Mouse (Mus musculus) urinary bladder, adult 2 months (tissue): Measurements from ENCODE around the gene Copz2. TPM values are rescaled to one million over a fixed set of nuclear protein-coding genes. Genes with fewer than 3 reads are reported as not detected.
A peak's percentile ranks its signal among the peaks of the same experiment; 100 is the strongest.
"Not testable (repeated sequence)": the region's sequence is repeated elsewhere in the genome, so short reads cannot be mapped to it uniquely, and the experiment has no call there.

Experiments
- DNase-seq: peaks from one replicate; pipeline ENCODE4 v3.0.0; 2022; ENCODE audit warnings: low spot score
- polyA plus RNA-seq: library from polyadenylated mRNA; depleted of rRNA; stranded (reverse); fragments of >200 nt; gene quantifications from 2 replicates; pipeline ENCODE4 v1.2.3, GENCODE M21; 2012; rRNA removed

The Copz2 gene
- polyA plus RNA-seq = 111 and 117 TPM in 2 replicates

- peak; percentile 65 for DNase-seq
Measured at GRCm38 (mm10) chr11:96849681-96850467, at the start of gene Copz2. TSS of gene Copz2 (plus strand) at chr11:96849870.

GRCm38 (mm10) chr11:96805606-96806005, 44.1 kb upstream of the Copz2 start:
- DNase-seq = no peak

- no peak for DNase-seq
Measured at GRCm38 (mm10) chr11:96808066-96808465, 41.6 kb upstream of the Copz2 start.

- no peak for DNase-seq
Measured at GRCm38 (mm10) chr11:96809562-96810235, 40.0 kb upstream of the Copz2 start.

GRCm38 (mm10) chr11:96811188-96811587, 38.5 kb upstream of the Copz2 start:
- DNase-seq = not testable (repeated sequence)

- DNase-seq = no peak
Measured at GRCm38 (mm10) chr11:96813455-96813854, 36.2 kb upstream of the Copz2 start.

- DNase-seq = no peak
Measured at GRCm38 (mm10) chr11:96813920-96814319, 35.8 kb upstream of the Copz2 start.

- DNase-seq = no peak
Measured at GRCm38 (mm10) chr11:96814443-96814842, 35.2 kb upstream of the Copz2 start.

- DNase-seq = no peak
Measured at GRCm38 (mm10) chr11:96815895-96816294, 33.8 kb upstream of the Copz2 start.

- DNase-seq = no peak
Measured at GRCm38 (mm10) chr11:96816494-96816893, 33.2 kb upstream of the Copz2 start.

GRCm38 (mm10) chr11:96816979-96817378, 32.7 kb upstream of the Copz2 start:
- DNase-seq = no peak

- DNase-seq = no peak
Measured at GRCm38 (mm10) chr11:96818128-96818710, 31.5 kb upstream of the Copz2 start.

GRCm38 (mm10) chr11:96821956-96822355, 27.7 kb upstream of the Copz2 start:
- DNase-seq = no peak

GRCm38 (mm10) chr11:96822675-96823470, 26.8 kb upstream of the Copz2 start:
- DNase-seq = no peak

- no peak for DNase-seq
Measured at GRCm38 (mm10) chr11:96823471-96823837, 26.2 kb upstream of the Copz2 start.

- peak; percentile 62 for DNase-seq
Measured at GRCm38 (mm10) chr11:96823880-96824782, 25.5 kb upstream of the Copz2 start.

GRCm38 (mm10) chr11:96824783-96825495, 24.7 kb upstream of the Copz2 start:
- DNase-seq = peak; percentile 47

- DNase-seq = no peak
Measured at GRCm38 (mm10) chr11:96826481-96826880, 23.2 kb upstream of the Copz2 start.

- DNase-seq = no peak
Measured at GRCm38 (mm10) chr11:96827062-96827581, 22.5 kb upstream of the Copz2 start.

GRCm38 (mm10) chr11:96827917-96828316, 21.8 kb upstream of the Copz2 start:
- DNase-seq = no peak
